Mouse (Mus musculus) stomach, embryonic 16.5 days (tissue): ENCODE data around the gene Csf1. TPM values are rescaled to one million over a fixed set of nuclear protein-coding genes. Genes with fewer than 3 reads are reported as not detected.

Source experiments
- ATAC-seq: fragments of 200-750 bp; cut with Nextera tagmentation; 2 replicates; pipeline ENCODE4 v1.8.0; 2017; ENCODE audit warnings: moderate number of reproducible peaks, moderate TSS enrichment; ENCODE audit not compliant: insufficient read depth, low FRiP score
- H3K27ac ChIP-seq: fragments of 300-500 bp; sonication (generic); 2 replicates; pipeline ENCODE4 v1.5.1; 2014; ENCODE audit warnings: low read length
- H3K27me3 ChIP-seq: fragments of 300-500 bp; sonication (generic); 2 replicates; pipeline ENCODE4 v1.6.1; 2014; ENCODE audit warnings: low read length, control low read depth, mixed read lengths; ENCODE audit not compliant: control insufficient read depth, insufficient read depth
- H3K36me3 ChIP-seq: fragments of 300-500 bp; sonication (generic); 2 replicates; pipeline ENCODE4 v1.6.1; 2014; ENCODE audit warnings: low read length; ENCODE audit not compliant: control insufficient read depth, insufficient read depth
- H3K4me1 ChIP-seq: fragments of 300-500 bp; sonication (generic); 2 replicates; pipeline ENCODE4 v1.6.1; 2014; ENCODE audit warnings: low read length, control low read depth, mixed read lengths; ENCODE audit not compliant: control insufficient read depth, insufficient read depth
- H3K4me2 ChIP-seq: fragments of 300-500 bp; sonication (generic); 2 replicates; pipeline ENCODE4 v1.6.1; 2014; ENCODE audit warnings: low read depth, low read length, mixed read lengths
- H3K4me3 ChIP-seq: fragments of 300-500 bp; sonication (generic); replicated peaks from 2 replicates; pipeline ENCODE4 v1.5.1; 2014; ENCODE audit warnings: mild to moderate bottlenecking, low read length
- H3K9ac ChIP-seq: fragments of 300-500 bp; sonication (generic); 2 replicates; pipeline ENCODE4 v1.6.1; 2014; ENCODE audit warnings: low read length
- H3K9me3 ChIP-seq: fragments of 300-500 bp; sonication (generic); replicated peaks from 2 replicates; pipeline ENCODE4 v1.6.1; 2016; ENCODE audit warnings: low read length, control low read depth; ENCODE audit not compliant: control insufficient read depth
- WGBS: fragments of 180-500 bp; shearing (Covaris S2); extraction: QIAGEN DNeasy Blood & Tissue Kit; methylation state at CpG from one replicate; pipeline ENCODE4 v1.1.7; 2014; 5-methylcytosine and 5-hydroxymethylcytosine counted together
- polyA plus RNA-seq: library from polyadenylated mRNA; unstranded; fragments of >200 nt; fragmentation: Nextera tagmentation; extraction: Ambion mirVana; gene quantifications from 2 replicates; pipeline ENCODE4 v1.2.1, GENCODE M21; 2015

The Csf1 gene
- polyA plus RNA-seq, 1 experiment from 2014 or later, result 20.2 TPM

- Histone ChIP-seq H3K9me3 (no peaks in the 10 kb centered on the region), H3K27ac (no peak overlapping the region), H3K9ac (no peak overlapping the region), H3K4me2 (no peak overlapping the region), H3K27me3 (no peaks in the 10 kb centered on the region), H3K4me3 (no peak overlapping the region), H3K4me1 (peaks cover 12% of the 10 kb centered on the region; the same call in 1 of the 2 replicates), H3K36me3 (no peaks in the 10 kb centered on the region)
- ATAC-seq, result no peak
- WGBS, result 89% methylated on average over 3 of the region's 3 CpGs
These were observed 34.6 kb upstream of the Csf1 start for GRCm38 (mm10) chr3:107794890-107795289.

- H3K27ac ChIP-seq, result peak overlapping the region; percentile 79
- H3K9ac ChIP-seq, result peak overlapping the region; percentile 8; the same call in 1 of the 2 replicates
- H3K9me3 ChIP-seq, result no peaks in the 10 kb centered on the region
- 0 out of 2 replicates have a peak overlapping the region, but pooled peaks have one; percentile 5 for H3K4me3 ChIP-seq
- H3K4me2 ChIP-seq, result peak overlapping the region; percentile 30; the same call in 1 of the 2 replicates
- H3K36me3 ChIP-seq, result no peaks in the 10 kb centered on the region
- H3K27me3 ChIP-seq, result no peaks in the 10 kb centered on the region
- WGBS, result 15% methylated on average over 10 of the region's 10 CpGs
- peaks cover 12% of the 10 kb centered on the region; the same call in 1 of the 2 replicates for H3K4me1 ChIP-seq
- ATAC-seq, result peak; percentile 76
These were observed 33.3 kb upstream of the Csf1 start for GRCm38 (mm10) chr3:107793300-107794201.

- Histone ChIP-seq H3K27ac (peak overlapping the region; percentile 79), H3K4me2 (no peak overlapping the region), H3K4me1 (peaks cover 16% of the 10 kb centered on the region), H3K27me3 (no peaks in the 10 kb centered on the region), H3K36me3 (no peaks in the 10 kb centered on the region), H3K9me3 (no peaks in the 10 kb centered on the region), H3K4me3 (no peak overlapping the region), H3K9ac (no peak overlapping the region)
- WGBS, result 84% methylated on average over 5 of the region's 5 CpGs
- no peak for ATAC-seq
These were observed 32.5 kb upstream of the Csf1 start for GRCm38 (mm10) chr3:107792736-107793135.

- WGBS, result 79% methylated on average over 11 of the region's 11 CpGs
- H3K9ac ChIP-seq, result no peak overlapping the region
- no peak overlapping the region for H3K27ac ChIP-seq
- no peaks in the 10 kb centered on the region for H3K9me3 ChIP-seq
- H3K27me3 ChIP-seq, result no peaks in the 10 kb centered on the region
- no peaks in the 10 kb centered on the region for H3K36me3 ChIP-seq
- H3K4me1 ChIP-seq, result peaks cover 25% of the 10 kb centered on the region
- ATAC-seq, result no peak
- no peak overlapping the region for H3K4me3 ChIP-seq
- no peak overlapping the region for H3K4me2 ChIP-seq
These were observed 30.6 kb upstream of the Csf1 start for GRCm38 (mm10) chr3:107790766-107791303.

- no peak overlapping the region for H3K4me2 ChIP-seq
- 0 out of 2 replicates have a peak overlapping the region, but pooled peaks have one; percentile 1 for H3K27ac ChIP-seq
- no peak overlapping the region for H3K4me3 ChIP-seq
- no peaks in the 10 kb centered on the region for H3K36me3 ChIP-seq
- no peak for ATAC-seq
- 56% methylated on average over 3 of the region's 3 CpGs for WGBS
- H3K4me1 ChIP-seq, result peaks cover 25% of the 10 kb centered on the region
- no peaks in the 10 kb centered on the region for H3K27me3 ChIP-seq
- H3K9me3 ChIP-seq, result no peaks in the 10 kb centered on the region
- no peak overlapping the region for H3K9ac ChIP-seq
These were observed 30.0 kb upstream of the Csf1 start for GRCm38 (mm10) chr3:107790227-107790626.

GRCm38 (mm10) chr3:107788885-107789284 lies 28.6 kb upstream of the Csf1 start:
- ATAC-seq, result no peak
- 0 out of 2 replicates have a peak overlapping the region, but pooled peaks have one; percentile 13 for H3K9ac ChIP-seq

GRCm38 (mm10) chr3:107787613-107788501 lies 27.6 kb upstream of the Csf1 start:
- no peak overlapping the region for H3K4me2 ChIP-seq
- no peak overlapping the region for H3K9ac ChIP-seq
- WGBS, result 63% methylated on average over 15 of the region's 15 CpGs
- H3K4me3 ChIP-seq, result no peak overlapping the region
- H3K27ac ChIP-seq, result no peak overlapping the region
- no peak for ATAC-seq
- H3K9me3 ChIP-seq, result no peaks in the 10 kb centered on the region
- H3K36me3 ChIP-seq, result no peaks in the 10 kb centered on the region
- no peaks in the 10 kb centered on the region for H3K27me3 ChIP-seq
- H3K4me1 ChIP-seq, result peaks cover 13% of the 10 kb centered on the region

More at GRCm38 (mm10) chr3:107788885-107789284, 28.6 kb upstream of the Csf1 start:
- Histone ChIP-seq H3K4me2 (no peak overlapping the region), H3K9me3 (no peaks in the 10 kb centered on the region), H3K4me3 (no peak overlapping the region), H3K27ac (no peak overlapping the region), H3K4me1 (peaks cover 22% of the 10 kb centered on the region), H3K27me3 (no peaks in the 10 kb centered on the region), H3K36me3 (no peaks in the 10 kb centered on the region)
- WGBS, result 80% methylated on average over 3 of the region's 3 CpGs

- Histone ChIP-seq H3K9ac (no peak overlapping the region), H3K9me3 (no peaks in the 10 kb centered on the region), H3K4me1 (peaks cover 13% of the 10 kb centered on the region), H3K27me3 (no peaks in the 10 kb centered on the region), H3K4me3 (no peak overlapping the region), H3K27ac (no peak overlapping the region), H3K36me3 (no peaks in the 10 kb centered on the region), H3K4me2 (no peak overlapping the region)
- 43% methylated on average over 11 of the region's 11 CpGs for WGBS
- no peak for ATAC-seq
These were observed 26.8 kb upstream of the Csf1 start for GRCm38 (mm10) chr3:107786980-107787612.
